Mouse (Mus musculus) R1 (cell line): ENCODE data around the gene Fbxo9.
A peak's percentile ranks its signal among the peaks of the same experiment; 100 is the strongest.
"Not testable (repeated sequence)": the region's sequence is repeated elsewhere in the genome, so short reads cannot be mapped to it uniquely, and the experiment has no call there.

ENCODE experiments used
- DNase-seq: peaks from one replicate; pipeline ENCODE4 v3.0.0-alpha.2; 2018; ENCODE audit warnings: low read depth, low spot score

The Fbxo9 gene

DNA sequence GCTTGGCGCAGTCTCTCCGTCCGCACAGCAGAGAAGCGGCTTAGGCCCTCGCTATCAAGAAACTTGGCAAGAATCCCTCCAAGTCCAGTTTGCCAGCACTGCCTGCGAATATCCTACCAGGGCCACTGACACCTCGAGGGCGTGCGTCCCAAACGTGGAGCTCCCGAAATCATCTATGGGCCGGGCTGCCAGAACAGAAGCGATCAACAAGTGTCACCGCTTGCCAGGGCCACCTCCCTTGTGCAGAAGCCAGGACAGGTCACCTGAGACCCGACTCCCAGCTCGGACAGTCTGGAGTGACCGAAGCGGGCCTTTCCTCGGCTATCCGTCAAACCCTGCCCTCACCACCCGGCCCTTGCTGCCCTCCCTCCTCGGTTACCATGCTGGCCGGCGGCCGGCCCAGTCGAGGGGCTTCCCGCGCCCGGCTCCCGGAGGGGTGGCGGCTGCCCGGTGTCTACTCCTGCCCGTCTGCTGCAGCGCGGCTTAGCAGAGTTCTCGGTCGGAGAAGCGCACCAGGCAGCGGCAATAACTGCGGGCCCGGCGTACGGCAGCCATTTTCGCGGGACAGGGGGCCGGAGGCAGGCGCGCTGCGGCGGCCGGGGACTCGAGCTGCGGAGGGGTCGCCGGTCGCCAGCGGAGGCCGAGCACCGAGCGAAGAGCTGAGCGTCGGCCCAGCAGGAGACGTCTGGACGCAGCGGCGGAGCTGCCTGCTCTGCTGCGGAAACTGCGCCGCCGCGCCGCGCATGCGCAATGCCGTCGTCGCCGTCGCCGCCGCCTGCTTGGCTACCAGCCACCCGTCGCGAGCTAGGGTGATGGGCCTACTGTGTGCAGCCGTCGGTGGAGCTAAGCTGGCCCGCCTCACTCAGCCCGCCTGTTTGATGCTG lies 711 bp downstream of the Fbxo9 start:
- peak; percentile 75 for DNase-seq

DNA sequence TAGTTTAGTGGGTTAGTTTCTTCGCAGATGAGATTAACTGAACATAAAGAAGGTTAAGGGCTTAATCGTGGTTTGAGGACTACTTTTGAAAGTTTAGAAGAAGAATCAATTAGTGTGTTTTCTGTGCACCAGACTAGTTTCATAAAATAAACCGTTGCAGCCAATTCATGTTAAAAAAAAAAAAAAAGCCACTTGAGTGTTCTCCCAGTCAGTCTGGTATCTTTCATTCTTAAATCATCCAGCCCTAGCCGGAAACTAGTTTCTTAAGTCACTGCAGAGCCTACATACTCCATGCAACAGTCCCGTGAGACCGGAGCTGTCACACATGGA lies 1.3 kb downstream of the Fbxo9 start:
- DNase-seq, result no peak

DNA sequence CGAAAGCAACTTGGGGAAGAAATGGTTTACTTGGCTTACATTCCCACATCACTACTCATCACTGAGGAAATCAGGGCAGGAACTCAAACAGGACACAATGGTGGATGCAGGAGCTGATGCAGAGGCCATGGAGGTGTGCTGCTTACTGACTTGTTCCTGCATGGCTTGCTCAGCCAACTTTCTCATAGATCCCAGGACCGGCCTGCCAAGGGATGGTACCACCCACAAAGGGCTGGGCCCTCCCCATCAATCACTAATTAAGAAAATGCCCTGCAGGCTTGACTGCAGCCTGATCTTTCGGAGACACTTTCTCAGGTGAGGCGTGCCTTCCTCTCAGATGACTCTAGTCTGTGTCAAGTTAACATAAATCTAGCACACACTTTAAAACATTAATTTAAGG lies 2.0 kb downstream of the Fbxo9 start:
- DNase-seq, result no peak

GRCm38 (mm10) chr9:78105501-78105932 lies 3.3 kb downstream of the Fbxo9 start:
- no peak for DNase-seq

GRCm38 (mm10) chr9:78104973-78105372 lies 3.9 kb downstream of the Fbxo9 start:
- no peak for DNase-seq

DNA sequence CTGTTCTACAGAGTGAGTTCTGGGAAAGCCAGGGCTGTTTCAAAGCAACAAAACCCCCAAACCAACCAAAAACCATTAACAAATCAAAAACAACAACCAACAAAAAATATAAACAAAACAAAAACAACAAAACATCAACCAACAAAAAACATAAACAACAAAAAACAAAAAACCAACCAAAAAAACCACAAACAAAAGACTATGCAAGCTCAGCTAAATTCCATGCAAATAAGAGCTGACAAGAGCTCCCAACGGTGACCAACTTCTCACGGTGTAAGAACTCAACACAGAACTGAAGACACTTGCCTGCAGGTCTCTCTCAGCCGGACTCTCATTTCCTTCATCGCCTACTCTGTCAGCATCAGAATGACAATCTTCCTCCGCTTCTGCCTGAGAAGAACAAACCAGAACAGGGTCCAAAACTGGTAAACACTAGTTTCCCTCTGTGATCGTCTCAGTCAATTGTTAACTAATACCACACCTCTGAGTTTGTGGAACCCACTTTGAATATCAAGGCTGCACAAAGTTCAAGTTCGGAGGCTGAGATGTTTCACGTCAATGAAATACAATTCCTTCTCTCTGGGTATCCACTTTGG lies 4.8 kb downstream of the Fbxo9 start:
- DNase-seq, result peak; percentile 69

DNA sequence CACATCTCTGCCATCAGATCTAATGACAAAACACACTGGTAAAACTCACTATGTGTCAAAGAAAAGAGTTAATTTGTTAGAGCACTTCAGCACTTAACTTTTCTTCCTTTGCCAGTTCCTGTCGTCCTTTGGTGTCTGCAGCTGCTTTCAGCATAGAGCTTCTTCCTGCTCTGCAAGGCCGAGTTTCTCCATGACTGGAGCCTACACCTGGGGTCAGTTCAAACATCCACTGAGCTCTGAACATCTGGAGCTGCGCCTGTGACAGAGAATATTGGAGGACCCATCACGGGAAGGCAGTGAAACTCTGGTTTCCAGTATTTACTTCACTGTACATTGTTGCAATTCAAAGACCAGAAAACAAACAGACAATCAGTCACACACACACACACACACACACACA lies 7.4 kb downstream of the Fbxo9 start:
- DNase-seq, result no peak

GRCm38 (mm10) chr9:78100956-78101355 lies 7.9 kb downstream of the Fbxo9 start:
- no peak for DNase-seq

GRCm38 (mm10) chr9:78096376-78096775 lies 12.5 kb downstream of the Fbxo9 start:
- peak; percentile 88 for DNase-seq

GRCm38 (mm10) chr9:78095686-78096085 lies 13.2 kb downstream of the Fbxo9 start:
- DNase-seq, result no peak

DNA sequence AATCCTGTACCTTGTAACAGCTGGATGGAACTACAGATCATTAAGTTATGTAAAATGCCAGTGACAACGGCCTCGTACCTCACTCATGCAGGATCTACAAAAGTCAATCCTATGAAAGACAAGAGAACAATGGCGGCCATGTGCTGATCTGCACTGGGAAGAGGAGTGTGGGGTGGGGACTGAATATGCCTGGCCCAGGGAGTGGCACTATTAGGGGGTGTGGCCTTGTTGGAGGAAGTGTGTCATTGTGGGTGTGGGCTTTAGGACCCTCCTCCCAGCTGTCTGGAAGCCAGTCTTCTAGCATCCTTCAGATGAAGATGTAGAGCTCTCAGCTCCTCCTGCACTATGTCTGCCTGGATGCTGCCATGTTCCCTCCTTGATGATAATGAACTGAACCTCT lies 18.3 kb downstream of the Fbxo9 start:
- DNase-seq, result peak; percentile 85

DNA sequence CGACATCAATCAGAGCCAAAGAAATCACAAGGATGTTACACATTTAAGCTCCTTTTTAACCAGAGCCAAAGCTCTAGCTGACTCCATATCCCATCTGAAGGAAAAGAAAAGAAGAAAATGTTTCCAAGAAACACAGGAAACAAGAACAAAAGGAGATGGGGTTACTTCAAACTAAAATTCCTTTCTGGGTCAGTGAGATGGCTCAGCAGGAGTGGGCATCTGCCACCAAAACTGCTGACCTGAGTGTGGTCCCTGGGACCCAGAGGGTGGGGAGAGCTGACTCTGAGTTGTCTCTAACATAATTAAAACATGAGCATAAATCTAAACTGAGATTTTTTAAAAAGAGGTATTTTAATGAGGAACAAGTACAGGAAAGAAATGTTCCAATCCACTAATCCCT lies 19.0 kb downstream of the Fbxo9 start:
- no peak for DNase-seq

DNA sequence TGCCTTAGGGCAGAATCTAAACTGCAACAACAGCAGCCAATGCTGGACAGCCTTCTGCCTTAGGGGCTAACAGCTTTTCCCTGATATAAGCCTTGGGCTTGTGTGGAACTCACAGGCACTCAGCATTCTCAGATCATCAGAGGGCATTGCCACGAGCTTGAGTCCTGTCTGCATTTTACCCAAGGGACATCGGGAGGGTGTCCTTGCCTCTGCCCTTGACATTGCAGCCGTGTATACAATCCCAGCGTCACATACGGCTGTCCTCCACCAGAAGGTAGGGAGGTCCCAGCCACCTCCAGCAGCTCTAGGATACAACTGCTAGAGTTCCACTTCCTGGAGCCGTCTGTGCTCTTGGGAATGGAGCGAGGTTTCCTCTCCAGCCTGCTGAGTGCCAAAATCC lies 19.9 kb downstream of the Fbxo9 start:
- DNase-seq, result no peak

DNA sequence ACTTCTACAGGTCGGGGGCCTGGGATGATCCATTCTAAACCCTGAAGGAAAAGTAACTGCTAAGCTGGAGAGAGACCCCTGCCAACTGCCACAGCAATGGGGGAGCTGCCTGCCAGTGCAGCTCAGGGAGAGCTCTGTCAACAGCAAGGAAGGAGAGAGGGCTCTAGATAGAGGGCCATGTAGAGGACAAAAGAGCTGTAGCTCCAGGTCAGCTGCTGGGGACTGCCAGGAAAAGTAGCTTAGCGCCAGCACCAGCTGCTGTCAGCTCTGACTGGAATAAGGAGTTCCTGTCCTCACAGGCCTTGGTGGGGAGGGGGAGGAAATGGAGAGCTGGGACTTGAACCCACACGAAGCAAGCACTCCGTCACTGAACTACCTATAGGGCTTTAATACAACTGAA lies 20.3 kb downstream of the Fbxo9 start:
- DNase-seq, result no peak

GRCm38 (mm10) chr9:78087751-78088150 lies 21.1 kb downstream of the Fbxo9 start:
- no peak for DNase-seq

GRCm38 (mm10) chr9:78085722-78086287 lies 23.1 kb downstream of the Fbxo9 start:
- no peak for DNase-seq

GRCm38 (mm10) chr9:78084341-78084740 lies 24.5 kb downstream of the Fbxo9 start:
- DNase-seq, result no peak

DNA sequence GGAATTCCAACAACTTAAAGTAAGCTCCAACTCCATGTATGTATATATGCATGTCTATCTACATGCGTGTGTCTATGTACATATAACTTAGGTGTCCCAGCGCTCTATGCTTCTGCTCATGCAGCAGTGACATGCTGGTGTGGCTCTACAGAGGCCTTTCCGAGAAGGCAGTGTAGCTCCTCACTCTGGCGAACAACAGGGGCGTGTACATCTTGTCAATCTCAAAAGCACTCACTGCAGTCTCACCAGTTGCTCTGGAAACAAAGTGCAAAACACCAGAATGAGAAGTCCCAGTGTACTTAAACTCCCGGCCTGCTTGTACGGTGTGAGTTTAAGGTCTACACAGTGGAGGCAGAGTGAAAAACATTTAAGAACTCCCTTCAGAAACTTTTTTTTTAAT lies 27.0 kb downstream of the Fbxo9 start:
- peak; percentile 43 for DNase-seq

GRCm38 (mm10) chr9:78078240-78078639 lies 30.6 kb downstream of the Fbxo9 start:
- DNase-seq, result peak; percentile 35

DNA sequence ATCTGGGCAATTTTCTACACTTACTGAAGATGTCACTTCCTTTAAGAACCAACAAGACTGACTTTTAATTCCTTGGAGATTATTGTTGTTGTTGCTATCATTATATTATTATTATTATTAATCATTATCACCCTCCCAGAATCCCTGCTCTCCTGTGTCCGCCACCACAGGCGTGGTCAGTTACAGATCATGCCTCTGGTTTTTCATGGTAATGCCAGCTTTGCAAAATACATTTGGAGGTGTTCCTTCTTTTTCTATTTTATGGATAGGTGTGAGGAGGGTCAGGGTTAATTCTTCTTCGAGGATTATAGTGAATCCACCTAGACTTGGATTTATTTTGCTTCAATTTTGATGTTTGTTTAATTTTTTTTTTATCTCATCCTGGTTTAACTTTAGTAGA lies 33.6 kb downstream of the Fbxo9 start:
- DNase-seq, result no peak

- no peak for DNase-seq
These were observed 35.0 kb downstream of the Fbxo9 start for GRCm38 (mm10) chr9:78073713-78074340.

DNA sequence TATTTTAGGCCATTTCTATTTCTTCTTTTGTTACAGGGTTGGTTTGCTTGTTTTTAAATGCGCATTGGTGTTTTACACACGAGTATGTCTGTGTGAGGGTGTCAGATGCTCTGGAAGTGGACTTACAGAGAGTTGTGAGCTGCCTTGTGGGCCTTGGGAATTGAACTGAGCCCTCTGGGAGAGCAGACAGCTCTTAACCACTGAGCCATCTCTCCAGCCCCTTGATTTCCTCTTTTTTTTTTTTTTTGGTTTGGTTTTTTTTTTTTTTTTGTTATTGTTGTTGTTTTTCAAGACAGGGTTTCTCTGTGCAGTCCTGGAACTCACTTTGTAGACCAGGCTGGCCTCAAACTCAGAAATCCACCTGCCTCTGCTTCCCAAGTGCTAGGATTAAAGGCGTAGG lies 35.6 kb downstream of the Fbxo9 start:
- not testable (repeated sequence) for DNase-seq

DNA sequence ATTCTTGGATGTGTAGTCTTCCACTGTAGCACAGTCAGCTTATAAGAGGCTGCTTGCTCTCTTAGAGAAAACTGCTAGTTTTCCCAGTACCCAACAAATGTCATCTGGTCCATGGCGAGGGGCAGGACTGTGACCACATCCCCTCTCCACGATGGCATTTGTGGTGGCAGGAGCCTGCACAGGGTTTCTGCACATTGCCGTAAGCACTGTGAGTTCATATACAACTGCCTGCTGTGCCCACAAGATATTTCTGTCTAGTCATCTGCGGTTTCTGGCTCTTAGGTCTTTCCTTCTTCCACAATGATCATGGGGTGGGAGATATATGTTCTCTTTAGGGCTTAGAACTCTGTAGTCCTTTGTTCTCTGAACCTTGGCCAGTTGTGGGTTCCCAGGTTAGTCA lies 37.2 kb downstream of the Fbxo9 start:
- no peak for DNase-seq
